Mouse (Mus musculus): ENCODE measurements at regions not wholly inside any gene's neighbourhood (a gene's known extent, or its start where the extent isn't known, plus 50 kb on each side); places are given as distances from the start of the nearest gene placed in this dataset.

DNA sequence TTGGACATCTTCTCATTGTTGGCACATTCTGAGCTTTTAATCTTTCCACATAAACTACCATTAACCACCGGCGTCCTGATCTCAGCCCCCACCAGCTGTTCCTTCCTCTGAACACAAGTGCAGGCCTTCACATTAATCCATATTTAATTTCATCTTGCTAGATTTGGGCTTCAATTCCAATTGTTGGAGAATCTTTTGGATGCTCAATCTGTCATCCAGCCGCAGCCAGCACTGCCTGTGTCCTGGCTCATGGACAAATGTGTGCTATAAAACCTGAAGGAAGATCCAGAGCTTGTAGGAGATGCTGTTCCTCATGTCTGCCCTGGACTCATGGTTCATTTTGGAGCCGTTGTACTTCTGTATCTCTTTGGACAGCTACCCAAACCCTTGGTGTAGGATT is 77.1 kb upstream of the Hs3st2 start:
- no peak for DNase-seq
- H3K4me3 ChIP-seq, result no peak overlapping the region
- H3K36me3 ChIP-seq (ENCODE audit: control insufficient read depth, insufficient read depth, low read length), result no peaks in the 10 kb centered on the region
- no peaks in the 10 kb centered on the region for H3K27me3 ChIP-seq (ENCODE audit: control insufficient read depth, insufficient read depth, low read length)
- H3K27ac ChIP-seq, result no peak overlapping the region
- TF ChIP-seq EP300 (IDR thresholded peaks at IDR 0.05; ENCODE audit: insufficient read depth, low read depth, low read length) (no peak), CTCF (IDR thresholded peaks at IDR 0.05) (no peak), POLR2A (IDR thresholded peaks at IDR 0.05; ENCODE audit: insufficient read depth, low read depth, low read length) (no peak)
- no peaks in the 10 kb centered on the region for H3K79me2 ChIP-seq (replicated peaks; ENCODE audit: control insufficient read depth, insufficient read depth, low read length)
- no peak overlapping the region for H3K9ac ChIP-seq (ENCODE audit: low read depth, low read length)
- WGBS, result 72% methylated on average over 4 of the region's 4 CpGs
- no peaks in the 10 kb centered on the region for H3K4me1 ChIP-seq (ENCODE audit: control insufficient read depth, insufficient read depth, low read length)
- intact Hi-C loops (cut with DNase I), result no loop called here

- no peaks in the 10 kb centered on the region for H3K27me3 ChIP-seq (ENCODE audit: control insufficient read depth, insufficient read depth, low read length)
- no peaks in the 10 kb centered on the region for H3K79me2 ChIP-seq (replicated peaks; ENCODE audit: control insufficient read depth, insufficient read depth, low read length)
- no peak for DNase-seq
- 68% methylated on average over 7 of the region's 7 CpGs for WGBS
- TF ChIP-seq EP300 (IDR thresholded peaks at IDR 0.05; ENCODE audit: insufficient read depth, low read depth, low read length) (no peak), CTCF (IDR thresholded peaks at IDR 0.05) (no peak), POLR2A (IDR thresholded peaks at IDR 0.05; ENCODE audit: insufficient read depth, low read depth, low read length) (no peak)
- no peak overlapping the region for H3K9ac ChIP-seq (ENCODE audit: low read depth, low read length)
- no peaks in the 10 kb centered on the region for H3K36me3 ChIP-seq (ENCODE audit: control insufficient read depth, insufficient read depth, low read length)
- intact Hi-C loops (cut with DNase I), result no loop called here
- no peak overlapping the region for H3K4me3 ChIP-seq
- no peaks in the 10 kb centered on the region for H3K4me1 ChIP-seq (ENCODE audit: control insufficient read depth, insufficient read depth, low read length)
- no peak overlapping the region for H3K27ac ChIP-seq
Observed at GRCm38 (mm10) chr7:121329274-121329673, 62.4 kb upstream of the Hs3st2 start.

DNA sequence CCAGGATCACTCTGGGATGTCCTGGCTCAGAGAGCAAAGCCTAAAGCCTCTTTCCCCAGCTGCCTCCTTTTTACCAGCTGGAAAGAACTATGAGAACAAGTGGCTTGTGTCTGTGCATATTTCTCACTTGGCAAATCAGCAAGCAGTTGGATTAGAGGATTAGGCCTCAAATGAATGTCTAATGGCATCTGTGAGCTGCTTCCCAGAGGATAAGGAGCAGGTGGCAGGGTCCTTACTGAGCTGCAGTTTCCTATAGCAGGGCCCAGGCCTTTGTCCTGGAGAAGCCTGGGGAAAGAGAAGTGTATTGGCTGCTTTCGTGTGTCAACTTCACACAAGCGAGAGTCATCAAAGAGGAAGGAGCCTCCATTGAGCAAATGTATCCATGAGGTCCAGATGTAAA is 59.1 kb upstream of the Hs3st2 start:
- DNase-seq, result no peak
- Histone ChIP-seq H3K27ac (no peak overlapping the region), H3K4me3 (no peak overlapping the region), H3K36me3 (ENCODE audit: control insufficient read depth, insufficient read depth, low read length) (no peaks in the 10 kb centered on the region), H3K27me3 (ENCODE audit: control insufficient read depth, insufficient read depth, low read length) (no peaks in the 10 kb centered on the region), H3K4me1 (ENCODE audit: control insufficient read depth, insufficient read depth, low read length) (no peaks in the 10 kb centered on the region), H3K9ac (ENCODE audit: low read depth, low read length) (no peak overlapping the region), H3K79me2 (replicated peaks; ENCODE audit: control insufficient read depth, insufficient read depth, low read length) (no peaks in the 10 kb centered on the region)
- WGBS, result 66% methylated on average over 2 of the region's 2 CpGs
- TF ChIP-seq POLR2A (IDR thresholded peaks at IDR 0.05; ENCODE audit: insufficient read depth, low read depth, low read length) (no peak), EP300 (IDR thresholded peaks at IDR 0.05; ENCODE audit: insufficient read depth, low read depth, low read length) (no peak), CTCF (IDR thresholded peaks at IDR 0.05) (no peak)
- intact Hi-C loops (cut with DNase I), result no loop called here

DNA sequence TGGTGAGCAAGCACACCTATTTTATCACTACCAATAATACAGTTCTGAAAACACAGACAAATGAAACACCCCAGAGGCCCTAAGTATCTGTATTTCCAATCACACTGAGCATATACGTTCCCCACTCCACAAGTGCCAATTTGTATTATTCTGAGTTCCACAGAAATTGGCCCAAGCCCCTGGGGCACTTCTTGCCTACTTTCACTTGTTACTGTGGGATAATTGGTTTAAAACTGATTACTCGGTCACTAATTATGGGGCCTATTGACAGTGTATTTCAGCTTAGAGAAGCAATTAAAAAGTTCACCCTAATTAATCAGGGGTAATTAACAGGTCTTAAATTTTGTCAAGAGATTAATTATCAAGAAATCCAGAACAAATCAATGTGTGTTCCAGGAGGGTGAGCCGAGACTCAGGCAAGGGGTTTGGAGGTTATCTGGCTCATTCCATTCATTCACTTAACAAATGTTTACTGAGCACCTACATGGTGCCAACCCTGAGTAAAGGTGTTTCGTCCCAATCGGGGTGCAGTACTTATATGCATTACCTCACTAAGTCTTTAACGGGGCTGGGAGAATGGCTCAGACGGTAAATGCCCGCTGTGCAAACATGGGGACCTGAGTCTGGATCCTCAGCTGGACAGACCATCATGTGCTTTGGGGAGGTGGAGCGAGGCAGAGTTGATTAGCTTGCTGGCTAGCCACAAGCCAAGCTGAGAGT is 56.1 kb upstream of the Hs3st2 start:
- no peak for DNase-seq
- intact Hi-C loops (cut with DNase I), result no loop called here
- WGBS, result 80% methylated on average over 9 of the region's 9 CpGs

GRCm38 (mm10) chr7:121339942-121340341 is 51.7 kb upstream of the Hs3st2 start:
- Histone ChIP-seq H3K27ac (no peak overlapping the region), H3K79me2 (replicated peaks; ENCODE audit: control insufficient read depth, insufficient read depth, low read length) (no peaks in the 10 kb centered on the region), H3K27me3 (ENCODE audit: control insufficient read depth, insufficient read depth, low read length) (no peaks in the 10 kb centered on the region), H3K9ac (ENCODE audit: low read depth, low read length) (no peak overlapping the region), H3K36me3 (ENCODE audit: control insufficient read depth, insufficient read depth, low read length) (no peaks in the 10 kb centered on the region), H3K4me3 (no peak overlapping the region), H3K4me1 (ENCODE audit: control insufficient read depth, insufficient read depth, low read length) (no peaks in the 10 kb centered on the region)
- TF ChIP-seq CTCF (IDR thresholded peaks at IDR 0.05), result no peak
- TF ChIP-seq POLR2A (IDR thresholded peaks at IDR 0.05; ENCODE audit: insufficient read depth, low read depth, low read length), result no peak
- no peak for TF ChIP-seq EP300 (IDR thresholded peaks at IDR 0.05; ENCODE audit: insufficient read depth, low read depth, low read length)
- WGBS, result 38% methylated on average over 3 of the region's 3 CpGs
- DNase-seq, result no peak
- intact Hi-C loops (cut with DNase I), result no loop called here

More for the DNA sequence above, 56.1 kb upstream of the Hs3st2 start:
- Histone ChIP-seq H3K9ac (ENCODE audit: low read depth, low read length) (no peak overlapping the region), H3K4me3 (no peak overlapping the region), H3K79me2 (replicated peaks; ENCODE audit: control insufficient read depth, insufficient read depth, low read length) (no peaks in the 10 kb centered on the region), H3K36me3 (ENCODE audit: control insufficient read depth, insufficient read depth, low read length) (no peaks in the 10 kb centered on the region), H3K4me1 (ENCODE audit: control insufficient read depth, insufficient read depth, low read length) (no peaks in the 10 kb centered on the region), H3K27ac (no peak overlapping the region), H3K27me3 (ENCODE audit: control insufficient read depth, insufficient read depth, low read length) (no peaks in the 10 kb centered on the region)
- TF ChIP-seq CTCF (IDR thresholded peaks at IDR 0.05), result no peak
- TF ChIP-seq EP300 (IDR thresholded peaks at IDR 0.05; ENCODE audit: insufficient read depth, low read depth, low read length), result no peak
- no peak for TF ChIP-seq POLR2A (IDR thresholded peaks at IDR 0.05; ENCODE audit: insufficient read depth, low read depth, low read length)

Data from heart, adult 2 months (tissue).